Mouse (Mus musculus): ENCODE measurements around the gene Hcfc1r1. TPM values are rescaled to one million over a fixed set of nuclear protein-coding genes. Genes with fewer than 3 reads are reported as not detected.

Gene Hcfc1r1
- polyA plus RNA-seq, 1 experiment from 2014 or later = 107 TPM

- WGBS = 90% methylated on average over 3 of the region's 3 CpGs
- peaks cover 15% of the 10 kb centered on the region for H3K4me1 ChIP-seq (ENCODE audit: control insufficient read depth, insufficient read depth, low read length)
- H3K36me3 ChIP-seq (ENCODE audit: control insufficient read depth, insufficient read depth, low read length) = peaks cover 31% of the 10 kb centered on the region
- H3K4me2 ChIP-seq (ENCODE audit: low read length) = no peak overlapping the region
- H3K27ac ChIP-seq (ENCODE audit: low read depth, low read length) = no peak overlapping the region
- no peak overlapping the region for H3K9ac ChIP-seq (ENCODE audit: low read length)
- no peaks in the 10 kb centered on the region for H3K9me3 ChIP-seq (replicated peaks; ENCODE audit: control insufficient read depth, low read length)
- ATAC-seq = no peak
- DNase-seq (ENCODE audit: low spot score) = no peak
- H3K4me3 ChIP-seq (ENCODE audit: low read depth, low read length) = no peak overlapping the region
- H3K27me3 ChIP-seq (replicated peaks; ENCODE audit: control insufficient read depth, insufficient read depth, low read length) = peaks cover 14% of the 10 kb centered on the region; the same call in 1 of the 2 replicates
These were observed 1.9 kb upstream of the Hcfc1r1 start for GRCm38 (mm10) chr17:23671519-23671918.

- no peak for ATAC-seq
- 68% methylated on average over 3 of the region's 3 CpGs for WGBS
- H3K9ac ChIP-seq (ENCODE audit: low read length) = no peak overlapping the region
These were observed 635 bp upstream of the Hcfc1r1 start for GRCm38 (mm10) chr17:23672761-23673160.

GRCm38 (mm10) chr17:23674271-23674952, 1.0 kb downstream of the Hcfc1r1 start:
- Histone ChIP-seq H3K9me3 (replicated peaks; ENCODE audit: control insufficient read depth, low read length) (no peaks in the 10 kb centered on the region), H3K27ac (ENCODE audit: low read depth, low read length) (no peak overlapping the region), H3K4me2 (ENCODE audit: low read length) (peak overlapping the region; percentile 73), H3K4me1 (ENCODE audit: control insufficient read depth, insufficient read depth, low read length) (peaks cover 19% of the 10 kb centered on the region), H3K4me3 (ENCODE audit: low read depth, low read length) (peak overlapping the region; percentile 52), H3K36me3 (ENCODE audit: control insufficient read depth, insufficient read depth, low read length) (peaks cover 9% of the 10 kb centered on the region), H3K27me3 (replicated peaks; ENCODE audit: control insufficient read depth, insufficient read depth, low read length) (peaks cover 27% of the 10 kb centered on the region), H3K9ac (ENCODE audit: low read length) (peak overlapping the region; percentile 71)
- ATAC-seq = no peak; the same call in 1 of the 2 replicates
- DNase-seq (ENCODE audit: low spot score) = no peak
- WGBS = 56% methylated on average over 9 of the region's 9 CpGs

More at GRCm38 (mm10) chr17:23672761-23673160, 635 bp upstream of the Hcfc1r1 start:
- H3K4me1 ChIP-seq (ENCODE audit: control insufficient read depth, insufficient read depth, low read length) = peaks cover 19% of the 10 kb centered on the region
- H3K27me3 ChIP-seq (replicated peaks; ENCODE audit: control insufficient read depth, insufficient read depth, low read length) = peaks cover 16% of the 10 kb centered on the region; the same call in 1 of the 2 replicates
- peaks cover 24% of the 10 kb centered on the region for H3K36me3 ChIP-seq (ENCODE audit: control insufficient read depth, insufficient read depth, low read length)
- H3K9me3 ChIP-seq (replicated peaks; ENCODE audit: control insufficient read depth, low read length) = no peaks in the 10 kb centered on the region
- peak overlapping the region; percentile 73; the same call in 1 of the 2 replicates for H3K4me2 ChIP-seq (ENCODE audit: low read length)
- H3K27ac ChIP-seq (ENCODE audit: low read depth, low read length) = no peak overlapping the region
- no peak overlapping the region for H3K4me3 ChIP-seq (ENCODE audit: low read depth, low read length)
- no peak for DNase-seq (ENCODE audit: low spot score)

GRCm38 (mm10) chr17:23675127-23675526, 1.7 kb downstream of the Hcfc1r1 start:
- Histone ChIP-seq H3K9ac (ENCODE audit: low read length) (no peak overlapping the region), H3K4me3 (ENCODE audit: low read depth, low read length) (no peak overlapping the region), H3K4me1 (ENCODE audit: control insufficient read depth, insufficient read depth, low read length) (peaks cover 19% of the 10 kb centered on the region), H3K27me3 (replicated peaks; ENCODE audit: control insufficient read depth, insufficient read depth, low read length) (peaks cover 34% of the 10 kb centered on the region), H3K9me3 (replicated peaks; ENCODE audit: control insufficient read depth, low read length) (no peaks in the 10 kb centered on the region), H3K27ac (ENCODE audit: low read depth, low read length) (no peak overlapping the region), H3K4me2 (ENCODE audit: low read length) (no peak overlapping the region), H3K36me3 (ENCODE audit: control insufficient read depth, insufficient read depth, low read length) (0 out of 2 replicates have a peak, but pooled peaks cover 2% of the 10 kb centered on the region)
- ATAC-seq (no peak), DNase-seq (ENCODE audit: low spot score) (no peak)
- WGBS = 57% methylated on average over 5 of the region's 5 CpGs

DNA sequence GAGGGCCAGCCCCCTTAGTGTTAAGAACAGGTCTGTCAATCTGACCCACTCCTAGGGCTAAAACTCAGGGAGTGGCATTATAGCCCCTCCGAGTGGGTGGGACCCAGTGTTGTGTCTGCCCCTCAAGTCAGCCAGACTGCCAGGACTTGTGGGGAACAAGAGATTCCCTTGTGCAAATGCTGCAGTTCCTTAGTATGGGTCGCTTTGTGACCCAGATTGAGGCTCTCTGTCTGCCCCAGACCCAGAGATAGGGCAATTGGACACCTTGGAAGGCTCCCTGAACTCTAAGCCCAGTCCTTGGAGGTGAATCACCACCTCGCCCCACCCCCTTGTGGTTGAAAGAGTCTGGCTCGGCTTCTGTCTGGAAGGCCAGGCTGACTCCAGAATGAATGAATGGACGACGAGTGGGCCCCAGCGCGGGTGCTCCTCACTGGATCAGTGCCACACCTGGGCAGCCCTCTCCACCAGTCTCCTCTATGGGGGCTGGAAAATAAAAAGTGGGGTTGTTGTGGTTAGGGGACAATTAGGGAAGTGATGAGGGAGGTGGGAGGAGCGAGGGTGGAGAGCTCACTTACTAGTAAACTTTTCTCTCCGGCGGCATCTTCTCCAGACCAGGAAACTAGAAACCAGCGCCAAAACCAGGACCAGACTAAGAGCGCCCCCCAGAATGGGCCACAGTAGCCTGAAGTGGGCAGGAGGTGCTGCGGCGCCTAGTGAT, 2.3 kb downstream of the Hcfc1r1 start:
- Histone ChIP-seq H3K27me3 (replicated peaks; ENCODE audit: control insufficient read depth, insufficient read depth, low read length) (peaks cover 40% of the 10 kb centered on the region), H3K27ac (ENCODE audit: low read depth, low read length) (no peak overlapping the region), H3K4me2 (ENCODE audit: low read length) (peak overlapping the region; percentile 93), H3K4me1 (ENCODE audit: control insufficient read depth, insufficient read depth, low read length) (peaks cover 19% of the 10 kb centered on the region), H3K9ac (ENCODE audit: low read length) (0 out of 2 replicates have a peak overlapping the region, but pooled peaks have one; percentile 60), H3K9me3 (replicated peaks; ENCODE audit: control insufficient read depth, low read length) (no peaks in the 10 kb centered on the region), H3K4me3 (ENCODE audit: low read depth, low read length) (peak overlapping the region; percentile 45), H3K36me3 (ENCODE audit: control insufficient read depth, insufficient read depth, low read length) (no peaks in the 10 kb centered on the region)
- WGBS = 10% methylated on average over 15 of the region's 15 CpGs
- no peak for ATAC-seq
- no peak for DNase-seq (ENCODE audit: low spot score)

DNA sequence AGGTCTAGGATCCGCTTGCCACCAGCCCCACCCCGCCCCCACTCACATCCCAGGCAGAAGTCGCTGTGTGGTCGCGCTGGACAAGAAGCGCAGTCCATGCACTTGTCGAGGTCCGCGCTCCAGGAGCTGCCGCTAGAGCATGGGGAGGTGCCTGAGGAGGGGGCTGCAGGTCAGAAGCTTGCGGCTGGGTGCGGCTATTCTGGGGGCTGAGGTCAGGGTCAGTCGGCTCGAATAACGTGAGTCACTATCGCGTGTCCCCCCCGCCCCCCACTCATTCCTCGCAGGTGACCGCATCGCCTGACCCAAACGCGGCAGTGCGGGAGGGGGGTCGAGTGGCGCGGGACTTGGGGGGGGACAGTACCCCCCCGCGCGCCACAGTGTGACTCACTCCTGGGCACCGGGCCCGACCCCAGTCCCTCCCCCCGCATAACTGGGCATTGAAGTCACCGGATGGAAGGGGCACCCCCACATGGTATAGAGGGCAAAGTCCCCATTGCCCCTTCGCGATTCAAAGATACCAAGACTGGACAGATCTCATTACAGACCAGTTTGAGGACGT, 3.2 kb downstream of the Hcfc1r1 start:
- H3K27me3 ChIP-seq (replicated peaks; ENCODE audit: control insufficient read depth, insufficient read depth, low read length) = peaks cover 48% of the 10 kb centered on the region
- WGBS = 0% methylated on average over 33 of the region's 37 CpGs

GRCm38 (mm10) chr17:23677236-23677679, 3.9 kb downstream of the Hcfc1r1 start, which contains the start of gene Tnfrsf12a:
TSS of gene Tnfrsf12a (minus strand) at chr17:23677468.
- H3K4me1 ChIP-seq (ENCODE audit: control insufficient read depth, insufficient read depth, low read length) = peaks cover 19% of the 10 kb centered on the region
- no peaks in the 10 kb centered on the region for H3K9me3 ChIP-seq (replicated peaks; ENCODE audit: control insufficient read depth, low read length)
- H3K27me3 ChIP-seq (replicated peaks; ENCODE audit: control insufficient read depth, insufficient read depth, low read length) = peaks cover 48% of the 10 kb centered on the region
- peak within 1 kb of the TSS; percentile 45 for H3K4me3 ChIP-seq (ENCODE audit: low read depth, low read length)
- under 1% methylated on average over 34 of the region's 34 CpGs for WGBS
- no peaks in the 10 kb centered on the region for H3K36me3 ChIP-seq (ENCODE audit: control insufficient read depth, insufficient read depth, low read length)
- ATAC-seq = peak; percentile 41
- peak within 1 kb of the TSS; percentile 93 for H3K4me2 ChIP-seq (ENCODE audit: low read length)
- peak within 1 kb of the TSS; percentile 60 for H3K9ac ChIP-seq (ENCODE audit: low read length)
- peak; percentile 86 for DNase-seq (ENCODE audit: low spot score)
- H3K27ac ChIP-seq (ENCODE audit: low read depth, low read length) = no peak within 1 kb of the TSS

More for the DNA sequence above, 3.2 kb downstream of the Hcfc1r1 start:
- H3K9ac ChIP-seq (ENCODE audit: low read length) = peak overlapping the region; percentile 60
- DNase-seq (ENCODE audit: low spot score) (no peak), ATAC-seq (no peak)
- peak overlapping the region; percentile 45 for H3K4me3 ChIP-seq (ENCODE audit: low read depth, low read length)
- no peak overlapping the region for H3K27ac ChIP-seq (ENCODE audit: low read depth, low read length)
- peaks cover 19% of the 10 kb centered on the region for H3K4me1 ChIP-seq (ENCODE audit: control insufficient read depth, insufficient read depth, low read length)
- peak overlapping the region; percentile 93 for H3K4me2 ChIP-seq (ENCODE audit: low read length)
- H3K9me3 ChIP-seq (replicated peaks; ENCODE audit: control insufficient read depth, low read length) = no peaks in the 10 kb centered on the region
- no peaks in the 10 kb centered on the region for H3K36me3 ChIP-seq (ENCODE audit: control insufficient read depth, insufficient read depth, low read length)

- H3K36me3 ChIP-seq (ENCODE audit: control insufficient read depth, insufficient read depth, low read length) = no peaks in the 10 kb centered on the region
- WGBS = 2% methylated on average over 38 of the region's 38 CpGs
- peak within 1 kb of the TSS; percentile 30 for H3K4me2 ChIP-seq (ENCODE audit: low read length)
- H3K4me1 ChIP-seq (ENCODE audit: control insufficient read depth, insufficient read depth, low read length) = peaks cover 20% of the 10 kb centered on the region
- H3K4me3 ChIP-seq (ENCODE audit: low read depth, low read length) = no peak within 1 kb of the TSS
- no peaks in the 10 kb centered on the region for H3K9me3 ChIP-seq (replicated peaks; ENCODE audit: control insufficient read depth, low read length)
- no peak within 1 kb of the TSS; the same call in 1 of the 2 replicates for H3K9ac ChIP-seq (ENCODE audit: low read length)
- DNase-seq (ENCODE audit: low spot score) (no peak), ATAC-seq (no peak)
- H3K27ac ChIP-seq (ENCODE audit: low read depth, low read length) = no peak within 1 kb of the TSS
- peaks cover 56% of the 10 kb centered on the region for H3K27me3 ChIP-seq (replicated peaks; ENCODE audit: control insufficient read depth, insufficient read depth, low read length)
These were observed 5.9 kb downstream of the Hcfc1r1 start, which contains the start of gene Cldn6 for GRCm38 (mm10) chr17:23679127-23679835. TSS of gene Cldn6 (plus strand) at chr17:23679249.

All from forebrain, embryonic 14.5 days (tissue).